Mouse (Mus musculus) forebrain, embryonic 11.5 days (tissue): ENCODE results near the gene Orc3. TPM values are rescaled to one million over a fixed set of nuclear protein-coding genes. Genes with fewer than 3 reads are reported as not detected.

Source experiments
- ATAC-seq: fragments of 200-750 bp; cut with Nextera tagmentation; replicated peaks from 2 replicates; pipeline ENCODE4 v1.8.0; 2017; ENCODE audit warnings: moderate TSS enrichment; ENCODE audit not compliant: low FRiP score
- DNase-seq: peaks from one replicate; pipeline ENCODE4 v3.0.0-alpha.2; 2017; ENCODE audit warnings: low spot score
- H3K27ac ChIP-seq: fragments of 300-500 bp; sonication (generic); 2 replicates; pipeline ENCODE4 v1.5.1; 2014; ENCODE audit warnings: low read depth, low read length
- H3K27me3 ChIP-seq: fragments of 300-500 bp; sonication (generic); 2 replicates; pipeline ENCODE4 v1.6.1; 2014; ENCODE audit warnings: mild to moderate bottlenecking, low read length, mixed read lengths; ENCODE audit not compliant: control insufficient read depth, insufficient read depth
- H3K36me3 ChIP-seq: fragments of 300-500 bp; sonication (generic); 2 replicates; pipeline ENCODE4 v1.6.1; 2014; ENCODE audit warnings: mild to moderate bottlenecking, low read length, moderate library complexity, mixed read lengths; ENCODE audit not compliant: control insufficient read depth, insufficient read depth
- H3K4me1 ChIP-seq: fragments of 300-500 bp; sonication (generic); replicated peaks from 2 replicates; pipeline ENCODE4 v1.6.1; 2014; ENCODE audit warnings: low read length, mixed read lengths; ENCODE audit not compliant: control insufficient read depth, insufficient read depth
- H3K4me2 ChIP-seq: fragments of 300-500 bp; sonication (generic); 2 replicates; pipeline ENCODE4 v1.6.1; 2014; ENCODE audit warnings: low read depth, mild to moderate bottlenecking, low read length, moderate library complexity, mixed read lengths; ENCODE audit not compliant: severe bottlenecking
- H3K4me3 ChIP-seq: fragments of 300-500 bp; sonication (generic); 2 replicates; pipeline ENCODE4 v1.5.1; 2014; ENCODE audit warnings: low read depth, low read length
- H3K9ac ChIP-seq: fragments of 300-500 bp; sonication (generic); 2 replicates; pipeline ENCODE4 v1.6.1; 2014; ENCODE audit warnings: low read length
- H3K9me3 ChIP-seq: fragments of 300-500 bp; sonication (generic); 2 replicates; pipeline ENCODE4 v1.6.1; 2016; ENCODE audit warnings: low read length, mixed read lengths; ENCODE audit not compliant: control insufficient read depth
- WGBS: fragments of 180-500 bp; shearing (Covaris S2); extraction: QIAGEN DNeasy Blood & Tissue Kit; methylation state at CpG from one replicate; pipeline ENCODE4 v1.1.7; 2014; 5-methylcytosine and 5-hydroxymethylcytosine counted together
- polyA plus RNA-seq: library from polyadenylated mRNA; unstranded; fragments of >200 nt; fragmentation: Nextera tagmentation; extraction: Ambion mirVana; gene quantifications from 2 replicates; pipeline ENCODE4 v1.2.1, GENCODE M21; 2014

Gene Orc3
- 123 and 133 TPM in 2 replicates for polyA plus RNA-seq

DNA sequence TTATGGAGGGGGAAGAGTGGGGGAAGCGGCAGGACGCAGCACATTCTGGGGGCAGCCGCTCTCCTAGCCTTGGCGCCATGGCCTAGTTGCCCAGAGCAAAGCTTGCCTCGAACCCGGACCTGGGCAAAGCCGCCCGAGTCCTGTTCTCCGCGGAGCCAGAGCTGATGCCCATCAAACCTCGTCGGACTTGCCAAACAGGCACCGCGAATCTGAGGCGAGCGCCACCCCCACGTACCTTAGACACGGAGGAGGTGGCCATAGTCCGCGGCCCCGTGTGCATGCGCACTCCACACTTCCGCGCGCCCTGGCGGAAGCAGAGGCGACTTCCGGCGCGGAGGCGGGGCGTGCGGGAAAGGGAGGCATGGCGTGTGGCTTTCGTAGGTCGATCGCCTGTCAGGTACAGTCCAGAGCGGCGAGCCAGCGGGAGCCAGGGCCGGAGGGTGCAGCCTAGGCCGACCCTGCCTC is at the start of gene Orc3, which contains the start of gene Rars2:
Gene Orc3, minus strand, starts transcription at position 315 of the 465 bp plus-strand sequence.
Gene Rars2, plus strand, starts transcription at position 328 of the 465 bp plus-strand sequence.
- 0% methylated on average over 42 of the region's 42 CpGs for WGBS
- Histone ChIP-seq H3K4me2 (peak within 1 kb of the TSS; percentile 90), H3K36me3 (no peaks in the 10 kb centered on the region), H3K9me3 (no peaks in the 10 kb centered on the region), H3K27ac (no peak within 1 kb of the TSS), H3K4me3 (peak within 1 kb of the TSS; percentile 77), H3K9ac (peak within 1 kb of the TSS; percentile 88), H3K4me1 (peaks cover 13% of the 10 kb centered on the region), H3K27me3 (no peaks in the 10 kb centered on the region)
- DNase-seq, result peak; percentile 93
- peak; percentile 99 for ATAC-seq

DNA sequence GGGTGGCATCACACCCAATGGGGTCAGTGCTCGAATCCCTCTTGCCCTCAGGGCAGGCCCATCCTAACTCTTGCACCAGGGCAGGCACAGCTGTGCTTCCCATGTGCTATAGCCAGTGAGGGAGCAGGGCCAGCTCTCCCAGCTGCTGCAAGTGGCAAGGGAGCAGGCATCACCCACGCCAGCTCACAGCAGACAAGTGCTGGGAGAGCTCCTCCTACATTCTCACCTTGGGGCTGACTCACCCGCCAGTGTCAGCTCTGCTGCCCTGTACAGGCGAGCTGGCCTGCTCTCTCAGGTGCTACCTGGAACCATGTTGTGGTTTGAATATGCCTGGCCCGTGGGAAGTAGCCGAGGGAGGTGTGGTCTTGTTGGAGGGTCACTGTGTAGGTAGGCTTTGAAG is 47.2 kb upstream of the Orc3 start:
- 87% methylated on average over 6 of the region's 6 CpGs for WGBS
- no peak for ATAC-seq
- H3K27ac ChIP-seq, result no peak overlapping the region

DNA sequence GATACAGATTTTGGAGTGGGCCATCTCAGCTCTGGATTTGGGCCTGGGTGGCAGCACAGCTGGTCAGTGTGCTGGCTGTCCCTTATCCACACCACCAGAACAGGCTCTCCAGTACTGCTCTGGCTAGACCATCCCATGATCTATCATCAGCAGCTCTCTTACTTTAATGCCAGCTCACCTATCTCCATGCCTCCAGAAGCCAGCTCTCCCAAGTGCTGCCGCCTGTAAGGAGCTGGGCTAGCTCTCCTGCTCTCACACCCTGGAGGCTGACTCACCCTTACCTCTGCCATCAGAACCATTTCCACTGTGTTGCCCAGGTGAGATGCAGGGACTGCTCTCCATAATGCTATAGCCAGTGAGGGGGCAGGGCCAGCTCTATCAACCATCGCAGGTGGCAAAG is 46.8 kb upstream of the Orc3 start:
- ATAC-seq (no peak), DNase-seq (no peak)
- WGBS, result 98% methylated on average over 2 of the region's 2 CpGs
- no peaks in the 10 kb centered on the region for H3K27me3 ChIP-seq
- no peaks in the 10 kb centered on the region for H3K9me3 ChIP-seq
- H3K9ac ChIP-seq, result no peak overlapping the region
- H3K4me1 ChIP-seq, result no peaks in the 10 kb centered on the region
- no peak overlapping the region for H3K4me3 ChIP-seq
- peaks cover 1% of the 10 kb centered on the region; the same call in 1 of the 2 replicates for H3K36me3 ChIP-seq
- H3K4me2 ChIP-seq, result no peak overlapping the region
- no peak overlapping the region for H3K27ac ChIP-seq

More for the DNA sequence above, 47.2 kb upstream of the Orc3 start:
- Histone ChIP-seq H3K9ac (no peak overlapping the region), H3K36me3 (peaks cover 3% of the 10 kb centered on the region; the same call in 1 of the 2 replicates), H3K9me3 (no peaks in the 10 kb centered on the region), H3K27me3 (no peaks in the 10 kb centered on the region), H3K4me3 (no peak overlapping the region), H3K4me2 (no peak overlapping the region), H3K4me1 (no peaks in the 10 kb centered on the region)
- DNase-seq, result no peak

DNA sequence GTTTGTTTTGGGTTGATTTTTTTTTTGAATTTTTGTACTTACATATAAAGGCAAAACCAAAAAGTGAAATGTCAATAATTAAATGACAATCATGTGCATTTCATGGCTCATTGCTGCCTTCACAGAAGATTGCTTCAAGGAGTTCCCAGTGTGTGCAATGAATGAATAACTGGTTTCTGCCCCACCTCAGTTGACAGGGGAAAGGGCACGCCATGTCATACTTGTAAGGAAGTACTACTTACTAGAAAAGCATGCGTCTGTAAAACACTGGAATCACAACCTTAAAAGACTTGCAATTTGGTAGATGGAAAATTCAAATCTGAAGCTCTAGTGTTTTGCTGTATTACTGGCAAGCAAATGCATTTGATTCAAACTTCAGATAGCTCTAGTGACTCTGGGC is 44.3 kb upstream of the Orc3 start:
- ATAC-seq (no peak), DNase-seq (no peak)
- H3K4me2 ChIP-seq, result no peak overlapping the region
- 89% methylated on average over 2 of the region's 2 CpGs for WGBS
- no peaks in the 10 kb centered on the region for H3K9me3 ChIP-seq
- no peak overlapping the region for H3K27ac ChIP-seq
- H3K4me3 ChIP-seq, result no peak overlapping the region
- no peak overlapping the region for H3K9ac ChIP-seq
- no peaks in the 10 kb centered on the region for H3K27me3 ChIP-seq
- H3K4me1 ChIP-seq, result no peaks in the 10 kb centered on the region
- peaks cover 4% of the 10 kb centered on the region for H3K36me3 ChIP-seq

DNA sequence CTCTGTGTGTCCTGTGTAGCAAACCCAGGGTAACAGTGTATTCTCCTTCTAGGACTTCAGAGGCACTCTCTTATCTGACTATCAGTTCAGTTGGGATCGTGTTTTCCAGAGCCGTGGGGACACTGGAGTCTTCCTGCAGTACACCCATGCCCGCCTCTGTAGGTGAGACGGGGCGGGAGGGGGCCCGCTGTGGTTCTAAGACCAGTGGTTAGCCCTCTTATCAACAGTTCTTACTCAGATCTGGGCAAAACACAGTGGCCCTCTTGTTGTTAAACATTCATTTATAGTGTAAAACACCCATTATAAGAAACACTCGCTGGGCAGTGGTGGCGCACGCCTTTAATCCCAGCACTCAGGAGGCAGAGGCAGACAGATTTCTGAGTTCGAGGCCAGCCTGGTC is 41.4 kb upstream of the Orc3 start:
- no peaks in the 10 kb centered on the region for H3K9me3 ChIP-seq
- no peaks in the 10 kb centered on the region for H3K27me3 ChIP-seq
- no peaks in the 10 kb centered on the region for H3K4me1 ChIP-seq
- H3K27ac ChIP-seq, result no peak overlapping the region
- WGBS, result 95% methylated on average over 10 of the region's 10 CpGs
- DNase-seq (no peak), ATAC-seq (no peak)
- no peak overlapping the region for H3K4me3 ChIP-seq
- peaks cover 4% of the 10 kb centered on the region for H3K36me3 ChIP-seq
- no peak overlapping the region for H3K9ac ChIP-seq
- H3K4me2 ChIP-seq, result no peak overlapping the region

DNA sequence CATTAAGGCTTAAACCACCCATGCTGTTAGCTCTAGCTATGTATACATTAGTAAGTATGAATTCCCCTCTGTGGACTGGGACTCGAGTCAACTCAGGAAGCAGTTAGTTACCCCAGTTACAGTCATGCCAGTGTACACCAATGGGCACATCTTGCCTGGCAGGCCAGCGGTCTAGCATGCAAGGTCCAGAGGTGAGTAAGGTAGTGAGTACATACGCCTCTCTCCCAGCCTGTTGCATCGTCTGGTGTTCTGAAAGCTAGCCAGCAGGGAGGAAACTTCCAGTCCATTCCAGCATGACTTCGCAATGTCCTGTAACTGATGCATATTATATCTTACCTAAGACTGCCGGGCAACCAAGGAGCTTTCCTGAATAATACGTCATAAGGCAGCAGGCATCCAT is 38.4 kb upstream of the Orc3 start:
- 94% methylated on average over 7 of the region's 7 CpGs for WGBS
- H3K27ac ChIP-seq, result no peak overlapping the region
- H3K9me3 ChIP-seq, result no peaks in the 10 kb centered on the region
- no peaks in the 10 kb centered on the region for H3K27me3 ChIP-seq
- ATAC-seq (no peak), DNase-seq (no peak)
- H3K4me2 ChIP-seq, result no peak overlapping the region
- H3K4me1 ChIP-seq, result no peaks in the 10 kb centered on the region
- H3K9ac ChIP-seq, result no peak overlapping the region
- H3K36me3 ChIP-seq, result peaks cover 4% of the 10 kb centered on the region
- no peak overlapping the region for H3K4me3 ChIP-seq

DNA sequence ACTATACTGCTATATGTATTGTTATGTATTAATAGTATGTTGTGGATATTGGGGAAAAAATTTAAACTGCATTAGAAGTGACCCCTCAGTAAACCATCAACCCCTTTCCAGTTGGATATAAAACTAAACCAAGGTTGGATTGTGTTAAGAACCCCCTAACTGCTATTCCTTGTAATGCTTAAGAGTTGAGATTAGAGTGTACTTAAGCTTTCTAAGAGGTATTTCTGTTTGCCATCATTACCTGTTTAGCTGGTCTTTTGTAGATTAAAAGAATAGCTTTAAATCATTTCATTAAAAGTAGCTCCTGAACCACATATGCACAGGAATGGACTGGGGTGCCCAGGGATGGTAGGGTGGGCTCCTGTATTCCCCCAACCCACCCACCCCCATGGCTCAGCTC is 30.0 kb upstream of the Orc3 start:
- no peak for DNase-seq
- Histone ChIP-seq H3K4me3 (no peak overlapping the region), H3K27me3 (no peaks in the 10 kb centered on the region), H3K4me2 (no peak overlapping the region), H3K27ac (no peak overlapping the region), H3K9ac (no peak overlapping the region), H3K36me3 (no peaks in the 10 kb centered on the region; the same call in 1 of the 2 replicates), H3K4me1 (no peaks in the 10 kb centered on the region), H3K9me3 (no peaks in the 10 kb centered on the region)
- ATAC-seq, result no peak

DNA sequence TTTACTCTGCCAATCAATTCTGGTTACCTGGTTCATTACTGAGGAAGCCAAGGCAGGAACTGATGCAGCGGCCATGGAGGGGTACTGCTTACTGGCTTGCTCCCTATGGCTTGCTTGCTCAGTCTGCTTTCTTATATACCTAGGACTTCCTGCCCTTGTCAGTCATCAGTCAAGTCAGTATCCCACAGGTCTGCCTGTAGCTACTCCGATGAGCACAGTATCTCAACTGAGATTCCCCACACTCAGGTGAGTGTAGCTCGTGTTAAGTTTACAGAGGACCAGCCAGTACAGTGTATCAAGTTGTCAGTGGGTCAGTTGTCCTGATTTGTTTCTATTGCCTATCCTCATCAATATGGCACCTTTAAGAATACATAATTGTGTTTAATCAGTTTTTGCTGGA is 26.0 kb upstream of the Orc3 start:
- H3K4me3 ChIP-seq, result no peak overlapping the region
- H3K27me3 ChIP-seq, result no peaks in the 10 kb centered on the region
- ATAC-seq, result no peak
- no peaks in the 10 kb centered on the region; the same call in 1 of the 2 replicates for H3K36me3 ChIP-seq
- DNase-seq, result no peak
- no peak overlapping the region for H3K27ac ChIP-seq
- no peak overlapping the region for H3K9ac ChIP-seq
- H3K4me1 ChIP-seq, result no peaks in the 10 kb centered on the region
- WGBS, result 88% methylated on average over 3 of the region's 3 CpGs
- no peaks in the 10 kb centered on the region for H3K9me3 ChIP-seq
- no peak overlapping the region for H3K4me2 ChIP-seq

DNA sequence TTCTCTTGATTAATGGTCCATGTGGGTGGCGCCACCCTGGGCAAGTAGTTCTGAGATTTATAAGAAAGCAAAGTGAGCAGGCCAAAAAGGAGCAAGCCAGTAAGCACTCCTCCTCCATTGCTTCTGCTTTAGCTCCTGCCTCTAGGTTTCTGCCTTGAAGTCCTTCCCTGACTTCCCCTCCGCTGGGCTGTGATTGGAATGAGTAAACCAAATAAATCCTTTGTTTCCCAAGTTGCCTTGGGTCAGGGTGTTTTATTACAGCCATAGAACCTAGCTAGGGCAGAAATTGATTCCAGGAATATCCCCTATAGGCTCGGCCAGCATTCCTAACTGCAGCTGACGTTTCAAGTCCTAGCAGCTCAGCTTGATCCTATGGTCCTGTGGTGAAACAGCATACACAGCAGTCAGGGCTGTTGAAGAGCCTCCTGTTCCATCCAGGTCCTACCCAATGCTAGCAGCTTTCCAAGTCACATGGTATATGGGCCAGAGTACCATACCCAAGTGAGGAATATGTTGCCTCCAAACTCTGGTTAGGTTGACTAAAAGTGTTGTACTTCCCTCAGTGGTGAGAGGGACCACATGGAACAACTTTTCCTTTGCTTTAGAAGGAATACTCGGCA is 25.1 kb upstream of the Orc3 start:
- Histone ChIP-seq H3K4me1 (no peaks in the 10 kb centered on the region), H3K27me3 (no peaks in the 10 kb centered on the region), H3K9me3 (no peaks in the 10 kb centered on the region), H3K36me3 (no peaks in the 10 kb centered on the region; the same call in 1 of the 2 replicates), H3K9ac (no peak overlapping the region), H3K27ac (no peak overlapping the region), H3K4me3 (no peak overlapping the region), H3K4me2 (no peak overlapping the region)
- WGBS, result 84% methylated on average over 5 of the region's 5 CpGs
- DNase-seq (no peak), ATAC-seq (no peak)
